Mouse (Mus musculus): ENCODE data around the gene Rps6ka2. TPM values are rescaled to one million over a fixed set of nuclear protein-coding genes. Genes with fewer than 3 reads are reported as not detected.
A peak's percentile ranks its signal among the peaks of the same experiment; 100 is the strongest.

The Rps6ka2 gene
- polyA plus RNA-seq, 1 experiment from 2014 or later: 34.3 TPM

GRCm38 (mm10) chr17:7265705-7266368 is 95.9 kb downstream of the Rps6ka2 start:
- Histone ChIP-seq H3K4me2 (replicated peaks) (no peak overlapping the region), H3K4me1 (peaks cover 25% of the 10 kb centered on the region), H3K9me3 (replicated peaks) (no peaks in the 10 kb centered on the region), H3K36me3 (0 out of 2 replicates have a peak, but pooled peaks cover 4% of the 10 kb centered on the region), H3K4me3 (no peak overlapping the region), H3K9ac (no peak overlapping the region), H3K27ac (no peak overlapping the region), H3K27me3 (no peaks in the 10 kb centered on the region)
- WGBS: 65% methylated on average over 12 of the region's 12 CpGs
- ATAC-seq (ENCODE audit: low FRiP score): no peak

GRCm38 (mm10) chr17:7267843-7268242 is 97.9 kb downstream of the Rps6ka2 start:
- H3K36me3 ChIP-seq: no peaks in the 10 kb centered on the region
- H3K27me3 ChIP-seq: no peaks in the 10 kb centered on the region
- H3K4me3 ChIP-seq: no peak overlapping the region
- H3K4me1 ChIP-seq: peaks cover 23% of the 10 kb centered on the region
- H3K9ac ChIP-seq: no peak overlapping the region
- no peaks in the 10 kb centered on the region for H3K9me3 ChIP-seq (replicated peaks)
- H3K4me2 ChIP-seq (replicated peaks): no peak overlapping the region
- ATAC-seq (ENCODE audit: low FRiP score): no peak
- WGBS: 90% methylated on average over 2 of the region's 2 CpGs
- H3K27ac ChIP-seq: no peak overlapping the region

- H3K4me1 ChIP-seq: peaks cover 27% of the 10 kb centered on the region
- WGBS: 73% methylated on average over 12 of the region's 12 CpGs
- ATAC-seq (ENCODE audit: low FRiP score): no peak
Observed at GRCm38 (mm10) chr17:7269151-7269806, 99.4 kb downstream of the Rps6ka2 start.

GRCm38 (mm10) chr17:7270506-7270905 is 100.6 kb downstream of the Rps6ka2 start:
- no peaks in the 10 kb centered on the region for H3K27me3 ChIP-seq
- H3K9me3 ChIP-seq (replicated peaks): no peaks in the 10 kb centered on the region
- H3K4me2 ChIP-seq (replicated peaks): no peak overlapping the region
- 0 out of 2 replicates have a peak, but pooled peaks cover 3% of the 10 kb centered on the region for H3K36me3 ChIP-seq
- ATAC-seq (ENCODE audit: low FRiP score): no peak
- H3K4me3 ChIP-seq: no peak overlapping the region
- no peak overlapping the region for H3K27ac ChIP-seq
- H3K4me1 ChIP-seq: peaks cover 27% of the 10 kb centered on the region
- H3K9ac ChIP-seq: no peak overlapping the region
- WGBS: 85% methylated on average over 8 of the region's 8 CpGs

More at GRCm38 (mm10) chr17:7269151-7269806, 99.4 kb downstream of the Rps6ka2 start:
- Histone ChIP-seq H3K4me2 (replicated peaks) (no peak overlapping the region), H3K36me3 (no peaks in the 10 kb centered on the region), H3K9me3 (replicated peaks) (no peaks in the 10 kb centered on the region), H3K27me3 (no peaks in the 10 kb centered on the region), H3K4me3 (no peak overlapping the region), H3K27ac (peak overlapping the region; percentile 32; the same call in 1 of the 2 replicates), H3K9ac (no peak overlapping the region)

- Histone ChIP-seq H3K9me3 (replicated peaks) (no peaks in the 10 kb centered on the region), H3K27me3 (no peaks in the 10 kb centered on the region), H3K27ac (no peak overlapping the region), H3K36me3 (0 out of 2 replicates have a peak, but pooled peaks cover 3% of the 10 kb centered on the region), H3K4me2 (replicated peaks) (no peak overlapping the region), H3K4me3 (no peak overlapping the region), H3K4me1 (peaks cover 19% of the 10 kb centered on the region; the same call in 1 of the 2 replicates), H3K9ac (no peak overlapping the region)
- 61% methylated on average over 10 of the region's 10 CpGs for WGBS
- no peak for ATAC-seq (ENCODE audit: low FRiP score)
Observed at GRCm38 (mm10) chr17:7271522-7272134, 101.7 kb downstream of the Rps6ka2 start.

- ATAC-seq (ENCODE audit: low FRiP score): no peak
- Histone ChIP-seq H3K9ac (no peak overlapping the region), H3K9me3 (replicated peaks) (no peaks in the 10 kb centered on the region), H3K4me3 (no peak overlapping the region), H3K4me2 (replicated peaks) (no peak overlapping the region), H3K27ac (0 out of 2 replicates have a peak overlapping the region, but pooled peaks have one; percentile 5), H3K36me3 (peaks cover 7% of the 10 kb centered on the region), H3K4me1 (peaks cover 19% of the 10 kb centered on the region; the same call in 1 of the 2 replicates), H3K27me3 (no peaks in the 10 kb centered on the region)
- WGBS: 60% methylated on average over 9 of the region's 9 CpGs
Observed at GRCm38 (mm10) chr17:7273054-7273453, 103.1 kb downstream of the Rps6ka2 start.

- Histone ChIP-seq H3K4me3 (no peak overlapping the region), H3K4me2 (replicated peaks) (no peak overlapping the region), H3K9me3 (replicated peaks) (no peaks in the 10 kb centered on the region), H3K27ac (no peak overlapping the region), H3K9ac (no peak overlapping the region), H3K4me1 (peaks cover 17% of the 10 kb centered on the region; the same call in 1 of the 2 replicates), H3K27me3 (no peaks in the 10 kb centered on the region), H3K36me3 (peaks cover 10% of the 10 kb centered on the region)
- 89% methylated on average over 10 of the region's 10 CpGs for WGBS
- no peak for ATAC-seq (ENCODE audit: low FRiP score)
Observed at GRCm38 (mm10) chr17:7273785-7274184, 103.9 kb downstream of the Rps6ka2 start.

GRCm38 (mm10) chr17:7278702-7279242 is 108.9 kb downstream of the Rps6ka2 start:
- Histone ChIP-seq H3K9ac (no peak overlapping the region), H3K36me3 (peaks cover 38% of the 10 kb centered on the region), H3K27me3 (no peaks in the 10 kb centered on the region), H3K4me2 (replicated peaks) (no peak overlapping the region), H3K4me1 (no peaks in the 10 kb centered on the region), H3K9me3 (replicated peaks) (no peaks in the 10 kb centered on the region), H3K4me3 (no peak overlapping the region), H3K27ac (no peak overlapping the region)
- no peak for ATAC-seq (ENCODE audit: low FRiP score)
- 90% methylated on average over 15 of the region's 15 CpGs for WGBS

GRCm38 (mm10) chr17:7279251-7279650 is 109.3 kb downstream of the Rps6ka2 start:
- Histone ChIP-seq H3K9me3 (replicated peaks) (no peaks in the 10 kb centered on the region), H3K4me2 (replicated peaks) (no peak overlapping the region), H3K27ac (no peak overlapping the region), H3K36me3 (peaks cover 41% of the 10 kb centered on the region), H3K9ac (no peak overlapping the region), H3K4me3 (no peak overlapping the region), H3K27me3 (no peaks in the 10 kb centered on the region), H3K4me1 (0 out of 2 replicates have a peak, but pooled peaks cover 1% of the 10 kb centered on the region)
- no peak for ATAC-seq (ENCODE audit: low FRiP score)
- 92% methylated on average over 9 of the region's 9 CpGs for WGBS

GRCm38 (mm10) chr17:7284297-7284910 is 114.5 kb downstream of the Rps6ka2 start:
- ATAC-seq (ENCODE audit: low FRiP score): no peak
- peaks cover 40% of the 10 kb centered on the region for H3K36me3 ChIP-seq

GRCm38 (mm10) chr17:7285292-7285691 is 115.4 kb downstream of the Rps6ka2 start:
- Histone ChIP-seq H3K4me3 (no peak overlapping the region), H3K36me3 (peaks cover 36% of the 10 kb centered on the region), H3K27me3 (no peaks in the 10 kb centered on the region), H3K4me1 (0 out of 2 replicates have a peak, but pooled peaks cover 4% of the 10 kb centered on the region), H3K4me2 (replicated peaks) (no peak overlapping the region), H3K9ac (no peak overlapping the region), H3K27ac (no peak overlapping the region), H3K9me3 (replicated peaks) (no peaks in the 10 kb centered on the region)
- ATAC-seq (ENCODE audit: low FRiP score): no peak
- WGBS: 86% methylated on average over 12 of the region's 12 CpGs

More at GRCm38 (mm10) chr17:7284297-7284910, 114.5 kb downstream of the Rps6ka2 start:
- Histone ChIP-seq H3K9me3 (replicated peaks) (no peaks in the 10 kb centered on the region), H3K4me1 (0 out of 2 replicates have a peak, but pooled peaks cover 4% of the 10 kb centered on the region), H3K27me3 (no peaks in the 10 kb centered on the region), H3K9ac (no peak overlapping the region), H3K27ac (0 out of 2 replicates have a peak overlapping the region, but pooled peaks have one; percentile 14), H3K4me2 (replicated peaks) (no peak overlapping the region), H3K4me3 (no peak overlapping the region)
- WGBS: 85% methylated on average over 8 of the region's 8 CpGs

All from hindbrain, embryonic 12.5 days (tissue).